Mouse (Mus musculus): ENCODE data around the gene Draxin.

- TF ChIP-seq CTCF (IDR thresholded peaks at IDR 0.05; ENCODE audit: extremely low read depth, insufficient read length, insufficient replicate concordance, low read depth, low read length) (no peak), POLR2A (IDR thresholded peaks at IDR 0.05; ENCODE audit: low read depth, low read length) (no peak)
Observed at GRCm38 (mm10) chr4:148173811-148174494, 43.5 kb upstream of the Draxin start.

All from small intestine, adult 2 months (tissue).